Mouse (Mus musculus) liver, embryonic 11.5 days (tissue): ENCODE data around the gene Egfl7. TPM values are rescaled to one million over a fixed set of nuclear protein-coding genes. Genes with fewer than 3 reads are reported as not detected.

ENCODE experiments used
- ATAC-seq: fragments of 200-750 bp; cut with Nextera tagmentation; replicated peaks from 2 replicates; pipeline ENCODE4 v1.8.0; 2017; ENCODE audit warnings: moderate number of reproducible peaks, mild to moderate bottlenecking, moderate TSS enrichment, moderate library complexity; ENCODE audit not compliant: low FRiP score
- DNase-seq: peaks from one replicate; pipeline ENCODE4 v3.0.0-alpha.2; 2017; ENCODE audit warnings: low spot score
- H3K27ac ChIP-seq: fragments of 300-500 bp; sonication (generic); 2 replicates; pipeline ENCODE4 v1.5.1; 2014; ENCODE audit warnings: mild to moderate bottlenecking, low read depth, low read length, control low read depth
- H3K27me3 ChIP-seq: fragments of 300-500 bp; sonication (generic); replicated peaks from 2 replicates; pipeline ENCODE4 v1.6.1; 2014; ENCODE audit warnings: low read length, mixed read lengths; ENCODE audit not compliant: control insufficient read depth, insufficient read depth
- H3K36me3 ChIP-seq: fragments of 300-500 bp; sonication (generic); 2 replicates; pipeline ENCODE4 v1.6.1; 2014; ENCODE audit warnings: mild to moderate bottlenecking, low read length, moderate library complexity, mixed read lengths; ENCODE audit not compliant: control insufficient read depth, insufficient read depth
- H3K4me1 ChIP-seq: fragments of 300-500 bp; sonication (generic); replicated peaks from 2 replicates; pipeline ENCODE4 v1.6.1; 2014; ENCODE audit warnings: low read length, mixed read lengths; ENCODE audit not compliant: control insufficient read depth, insufficient read depth
- H3K4me2 ChIP-seq: fragments of 300-500 bp; sonication (generic); 2 replicates; pipeline ENCODE4 v1.6.1; 2014; ENCODE audit warnings: mild to moderate bottlenecking, control low read depth, moderate library complexity
- H3K4me3 ChIP-seq: fragments of 300-500 bp; sonication (generic); 2 replicates; pipeline ENCODE4 v1.5.1; 2014; ENCODE audit warnings: low read depth, low read length, control low read depth
- H3K9ac ChIP-seq: fragments of 300-500 bp; sonication (generic); 2 replicates; pipeline ENCODE4 v1.6.1; 2014; ENCODE audit warnings: low read depth, low read length, control low read depth
- H3K9me3 ChIP-seq: fragments of 300-500 bp; sonication (generic); 2 replicates; pipeline ENCODE4 v1.6.1; 2016; ENCODE audit warnings: low read length, inconsistent platforms, mixed read lengths; ENCODE audit not compliant: control insufficient read depth
- WGBS: fragments of 180-500 bp; shearing (Covaris S2); extraction: QIAGEN DNeasy Blood & Tissue Kit; methylation state at CpG from one replicate; pipeline ENCODE4 v1.1.7; 2014; 5-methylcytosine and 5-hydroxymethylcytosine counted together
- polyA plus RNA-seq: library from polyadenylated mRNA; unstranded; fragments of >200 nt; fragmentation: Nextera tagmentation; extraction: Ambion mirVana; gene quantifications from 2 replicates; pipeline ENCODE4 v1.2.1, GENCODE M21; 2014

The Egfl7 gene
- polyA plus RNA-seq, 1 experiment from 2014 or later, result 181 TPM

DNA sequence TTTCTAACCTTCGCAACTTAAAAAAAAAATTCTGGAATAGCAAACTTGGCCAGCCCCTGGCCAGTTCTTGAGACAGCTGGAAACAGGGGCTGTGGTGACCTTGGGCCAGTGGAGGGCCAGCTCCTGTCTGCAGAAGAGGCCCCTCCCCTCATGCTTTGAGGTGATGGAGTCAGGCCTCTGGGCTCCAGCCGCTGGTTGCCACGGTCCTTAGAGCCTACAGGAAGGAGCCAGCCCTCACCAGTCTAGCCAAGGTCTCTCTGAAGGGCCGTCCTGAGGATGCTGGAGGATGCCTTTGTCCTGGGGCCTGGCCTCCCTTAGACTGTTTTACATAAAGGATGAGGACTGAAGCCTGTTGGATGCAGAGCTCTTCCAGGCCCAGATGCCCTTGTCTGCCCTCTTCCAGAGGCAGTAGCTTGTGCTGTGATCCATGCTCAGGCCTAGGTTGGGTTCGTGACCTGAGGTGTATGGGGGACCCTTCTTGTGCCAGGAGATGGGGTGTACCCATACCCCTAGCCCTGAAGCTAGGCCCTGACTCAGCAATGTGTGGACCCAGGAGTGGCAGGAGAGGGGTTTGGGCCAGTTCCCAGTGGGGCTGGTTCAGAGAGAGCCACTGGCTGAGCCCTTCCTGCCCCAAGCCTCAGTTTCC is 49.1 kb downstream of the Egfl7 start:
- no peak overlapping the region for H3K27ac ChIP-seq
- ATAC-seq, result 0 out of 2 replicates have a peak, but pooled peaks have one; percentile 14

DNA sequence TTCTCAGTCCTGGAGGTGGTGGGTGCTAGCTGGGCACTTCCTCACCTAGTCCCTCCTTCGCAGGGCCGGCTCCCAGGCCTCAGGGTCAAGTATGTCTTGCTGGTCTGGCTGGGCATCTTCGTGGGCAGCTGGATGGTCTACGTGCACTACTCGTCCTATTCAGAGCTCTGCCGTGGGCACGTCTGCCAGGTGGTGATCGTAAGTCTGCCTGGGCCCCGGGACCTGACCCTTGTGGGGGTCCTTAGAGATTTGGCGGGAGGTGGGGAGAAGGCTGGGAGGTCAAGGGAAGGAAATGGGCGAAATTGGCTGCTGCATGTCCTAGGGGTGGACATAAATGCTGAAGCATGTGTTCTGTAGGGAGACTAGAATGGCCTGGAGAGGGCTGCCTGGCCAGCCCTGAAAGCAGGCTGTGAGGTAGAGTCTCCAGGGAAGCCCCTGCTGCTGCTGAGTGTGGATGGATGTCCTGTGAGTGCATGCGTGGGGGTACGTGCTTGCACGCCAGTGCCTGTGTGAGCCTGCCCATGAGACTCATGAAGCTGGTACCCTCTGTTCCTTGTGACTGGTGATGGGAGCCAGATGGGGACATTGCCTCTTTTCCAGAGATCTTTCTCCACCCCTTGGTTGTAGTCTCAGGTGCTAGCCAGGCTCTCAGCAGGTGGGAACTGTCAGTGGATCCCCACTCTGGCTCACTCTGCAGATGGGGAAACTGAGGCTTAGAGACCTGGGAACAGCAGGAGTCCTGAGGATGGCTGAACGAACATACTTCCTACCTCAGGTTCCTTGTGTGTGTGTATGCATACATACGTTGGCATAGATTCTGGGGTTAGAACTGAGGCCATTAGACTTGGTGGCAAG is 53.0 kb downstream of the Egfl7 start:
- no peak overlapping the region for H3K4me2 ChIP-seq
- H3K27ac ChIP-seq, result no peak overlapping the region
- peaks cover 13% of the 10 kb centered on the region for H3K27me3 ChIP-seq
- DNase-seq, result no peak
- no peak overlapping the region for H3K9ac ChIP-seq
- H3K36me3 ChIP-seq, result peaks cover 22% of the 10 kb centered on the region
- peaks cover 16% of the 10 kb centered on the region for H3K4me1 ChIP-seq
- H3K9me3 ChIP-seq, result no peaks in the 10 kb centered on the region
- WGBS, result 79% methylated on average over 16 of the region's 16 CpGs
- no peak overlapping the region for H3K4me3 ChIP-seq
- ATAC-seq, result no peak

More for the DNA sequence above, 49.1 kb downstream of the Egfl7 start:
- Histone ChIP-seq H3K36me3 (no peaks in the 10 kb centered on the region), H3K4me2 (peak overlapping the region; percentile 93), H3K27me3 (peaks cover 13% of the 10 kb centered on the region), H3K9me3 (no peaks in the 10 kb centered on the region), H3K9ac (peak overlapping the region; percentile 72), H3K4me3 (peak overlapping the region; percentile 68), H3K4me1 (peaks cover 12% of the 10 kb centered on the region)
- 31% methylated on average over 5 of the region's 5 CpGs for WGBS
- DNase-seq, result no peak

DNA sequence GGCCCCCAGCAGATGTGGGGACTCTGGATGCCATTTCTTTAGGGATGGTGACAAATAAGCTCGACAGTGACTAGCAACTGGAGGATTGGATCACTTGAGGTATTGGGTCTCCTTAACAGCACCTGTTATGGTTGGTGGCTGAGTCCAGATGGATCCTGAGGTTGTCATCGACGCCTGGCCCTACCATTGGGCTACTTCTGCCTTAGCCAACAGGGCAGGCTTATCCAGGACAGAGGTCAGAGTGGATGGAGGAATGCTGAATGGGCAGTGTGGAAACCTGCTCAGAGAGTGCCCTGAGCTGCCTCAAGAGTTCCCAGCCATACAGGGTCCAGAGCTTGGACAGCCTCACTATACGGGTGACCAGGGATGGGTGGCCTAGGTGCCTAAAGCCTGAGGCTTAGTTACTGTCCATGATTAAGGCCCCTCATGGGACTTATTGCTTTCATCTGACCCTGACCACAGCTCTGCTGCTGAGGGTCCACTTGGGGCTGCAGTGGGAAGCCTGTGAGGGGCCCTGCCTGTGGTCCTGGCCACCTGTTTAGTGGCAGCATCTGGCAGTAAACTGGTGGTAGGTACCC is 54.2 kb downstream of the Egfl7 start:
- Histone ChIP-seq H3K36me3 (peaks cover 33% of the 10 kb centered on the region), H3K9ac (no peak overlapping the region), H3K4me3 (no peak overlapping the region), H3K9me3 (no peaks in the 10 kb centered on the region), H3K27me3 (peaks cover 4% of the 10 kb centered on the region), H3K4me1 (peaks cover 24% of the 10 kb centered on the region), H3K4me2 (no peak overlapping the region), H3K27ac (no peak overlapping the region)
- ATAC-seq, result 0 out of 2 replicates have a peak, but pooled peaks have one; percentile 5
- peak; percentile 46 for DNase-seq
- WGBS, result 66% methylated on average over 4 of the region's 4 CpGs

DNA sequence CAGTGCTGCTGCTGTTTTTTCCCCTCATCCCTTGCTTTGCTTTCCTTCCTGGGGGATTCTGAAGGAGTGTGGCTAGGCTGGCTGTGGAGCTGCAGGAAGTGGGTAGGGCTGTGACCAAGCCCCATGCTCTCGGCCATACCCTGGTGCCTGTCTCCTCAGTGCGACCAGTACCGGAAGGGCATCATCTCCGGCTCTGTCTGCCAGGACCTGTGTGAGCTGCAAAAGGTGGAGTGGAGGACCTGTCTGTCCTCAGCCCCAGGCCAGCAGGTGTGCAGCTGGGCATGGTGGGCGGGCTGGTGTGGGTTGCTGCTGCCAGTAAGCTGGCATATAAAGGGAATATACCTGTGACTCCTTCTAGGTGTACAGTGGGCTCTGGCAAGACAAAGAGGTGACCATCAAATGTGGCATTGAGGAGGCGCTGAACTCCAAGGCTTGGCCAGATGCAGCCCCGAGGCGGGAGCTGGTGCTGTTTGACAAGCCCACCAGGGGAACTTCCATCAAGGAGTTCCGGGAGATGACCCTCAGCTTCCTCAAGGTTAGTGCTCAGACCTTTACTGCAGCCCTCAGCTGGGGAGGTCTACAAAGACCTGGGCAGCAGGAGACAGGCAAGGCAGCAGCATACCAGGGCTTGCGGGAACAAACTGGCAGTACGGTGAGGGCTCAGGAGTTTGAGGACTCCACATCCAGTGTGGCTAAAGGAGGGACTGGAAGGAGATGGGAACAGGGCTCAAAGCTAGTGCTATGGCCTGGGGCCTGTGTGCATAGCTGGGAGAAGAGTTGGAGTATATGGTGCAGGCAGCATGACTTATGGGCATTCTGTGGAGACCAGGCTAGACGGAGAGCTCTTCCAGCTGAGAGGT is 55.0 kb downstream of the Egfl7 start:
- H3K9me3 ChIP-seq, result no peaks in the 10 kb centered on the region
- peaks cover 33% of the 10 kb centered on the region for H3K36me3 ChIP-seq
- H3K9ac ChIP-seq, result no peak overlapping the region
- no peaks in the 10 kb centered on the region for H3K27me3 ChIP-seq
- no peak overlapping the region for H3K4me3 ChIP-seq
- H3K4me2 ChIP-seq, result no peak overlapping the region
- 46% methylated on average over 12 of the region's 12 CpGs for WGBS
- 0 out of 2 replicates have a peak overlapping the region, but pooled peaks have one; percentile 6 for H3K27ac ChIP-seq
- ATAC-seq (peak; percentile 24), DNase-seq (peak; percentile 78)
- H3K4me1 ChIP-seq, result peaks cover 21% of the 10 kb centered on the region

DNA sequence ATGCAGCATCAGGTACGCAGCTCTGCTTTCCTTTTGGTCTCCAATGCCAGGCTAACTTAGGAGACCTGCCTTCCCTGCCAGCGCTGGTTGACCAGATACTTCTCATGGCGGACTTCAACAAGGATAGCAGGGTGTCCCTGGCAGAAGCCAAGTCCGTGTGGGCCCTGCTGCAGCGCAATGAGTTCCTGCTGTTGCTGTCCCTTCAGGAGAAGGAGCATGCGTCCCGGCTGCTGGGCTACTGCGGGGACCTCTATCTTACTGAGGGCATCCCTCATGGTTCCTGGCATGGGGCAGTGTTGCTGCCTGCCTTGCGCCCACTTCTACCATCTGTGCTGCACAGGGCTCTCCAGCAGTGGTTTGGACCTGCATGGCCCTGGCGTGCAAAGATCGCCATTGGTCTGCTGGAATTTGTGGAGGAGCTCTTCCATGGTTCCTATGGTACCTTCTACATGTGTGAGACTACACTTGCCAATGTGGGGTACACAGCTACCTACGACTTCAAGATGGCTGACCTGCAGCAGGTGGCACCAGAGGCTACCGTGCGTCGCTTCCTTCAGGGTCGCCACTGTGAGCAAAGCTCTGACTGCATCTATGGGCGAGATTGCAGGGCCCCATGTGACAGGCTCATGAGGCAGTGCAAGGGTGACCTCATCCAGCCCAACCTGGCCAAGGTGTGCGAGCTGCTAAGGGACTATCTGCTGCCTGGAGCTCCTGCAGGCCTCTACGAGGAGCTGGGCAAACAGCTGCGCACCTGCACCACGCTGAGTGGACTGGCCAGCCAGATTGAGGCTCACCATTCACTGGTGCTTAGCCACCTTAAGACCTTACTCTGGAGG is 55.9 kb downstream of the Egfl7 start:
- peaks cover 24% of the 10 kb centered on the region for H3K4me1 ChIP-seq
- H3K4me3 ChIP-seq, result no peak overlapping the region
- DNase-seq, result peak; percentile 72
- peaks cover 33% of the 10 kb centered on the region for H3K36me3 ChIP-seq
- H3K4me2 ChIP-seq, result no peak overlapping the region
- 0 out of 2 replicates have a peak overlapping the region, but pooled peaks have one; percentile 22 for H3K9ac ChIP-seq
- H3K27me3 ChIP-seq, result no peaks in the 10 kb centered on the region
- 62% methylated on average over 21 of the region's 21 CpGs for WGBS
- H3K9me3 ChIP-seq, result no peaks in the 10 kb centered on the region
- peak; percentile 14; the same call in 1 of the 2 replicates for ATAC-seq
- 0 out of 2 replicates have a peak overlapping the region, but pooled peaks have one; percentile 23 for H3K27ac ChIP-seq

DNA sequence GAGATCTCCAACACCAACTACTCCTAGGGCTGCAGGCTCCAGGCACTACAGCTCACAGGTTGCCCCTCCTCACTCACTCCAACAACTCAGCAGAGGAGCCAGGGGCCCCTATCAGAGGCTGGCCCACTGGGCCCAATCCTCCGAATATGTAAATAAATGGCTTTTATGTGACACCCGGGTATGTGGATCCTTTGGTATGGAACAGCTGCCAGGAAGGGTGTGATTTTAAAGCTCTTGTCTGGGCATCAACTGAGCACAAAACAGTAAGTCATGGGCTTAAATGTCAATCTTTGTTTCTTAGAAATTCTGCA is 56.5 kb downstream of the Egfl7 start:
- 0 out of 2 replicates have a peak overlapping the region, but pooled peaks have one; percentile 22 for H3K9ac ChIP-seq
- 0 out of 2 replicates have a peak overlapping the region, but pooled peaks have one; percentile 23 for H3K27ac ChIP-seq
- 49% methylated on average over 2 of the region's 2 CpGs for WGBS
- ATAC-seq (no peak), DNase-seq (no peak)
- H3K36me3 ChIP-seq, result peaks cover 33% of the 10 kb centered on the region
- H3K4me3 ChIP-seq, result no peak overlapping the region
- H3K4me1 ChIP-seq, result peaks cover 25% of the 10 kb centered on the region
- H3K4me2 ChIP-seq, result no peak overlapping the region
- H3K9me3 ChIP-seq, result no peaks in the 10 kb centered on the region
- no peaks in the 10 kb centered on the region for H3K27me3 ChIP-seq

DNA sequence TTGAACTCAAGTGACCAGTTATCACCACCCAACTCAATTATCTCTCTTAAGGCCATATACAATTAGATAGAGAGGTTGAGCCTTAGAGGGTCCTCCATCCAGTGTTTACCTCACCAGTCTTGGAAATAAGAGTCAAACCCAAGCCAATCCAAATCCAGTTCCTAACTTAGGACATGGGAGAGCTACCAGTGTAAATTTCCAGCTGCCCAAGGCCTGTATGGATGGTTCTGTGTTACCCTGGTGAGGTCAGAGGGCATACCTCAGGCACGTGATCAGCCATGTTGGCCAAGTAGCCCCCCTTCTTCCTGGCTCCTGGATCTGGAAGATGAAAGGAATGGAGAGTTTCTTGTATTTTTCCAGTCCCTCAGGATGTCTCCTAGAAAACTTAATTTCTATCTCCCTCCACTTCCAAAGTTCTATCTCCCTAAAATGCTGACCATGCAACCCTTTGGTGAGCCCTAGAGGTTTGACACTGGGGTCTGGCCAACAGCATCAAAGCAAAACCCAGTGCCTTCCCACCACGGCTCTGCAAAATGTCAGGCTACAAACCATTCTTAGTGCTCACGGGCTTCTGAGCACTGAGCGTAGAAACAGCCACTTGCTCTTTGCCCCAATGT is 57.6 kb downstream of the Egfl7 start:
- 0 out of 2 replicates have a peak overlapping the region, but pooled peaks have one; percentile 91 for H3K27ac ChIP-seq
- H3K4me2 ChIP-seq, result peak overlapping the region; percentile 75
- peak overlapping the region; percentile 100; the same call in 1 of the 2 replicates for H3K9ac ChIP-seq
- peak overlapping the region; percentile 97; the same call in 1 of the 2 replicates for H3K4me3 ChIP-seq
- H3K4me1 ChIP-seq, result peaks cover 25% of the 10 kb centered on the region
- H3K9me3 ChIP-seq, result no peaks in the 10 kb centered on the region
- peaks cover 33% of the 10 kb centered on the region for H3K36me3 ChIP-seq
- DNase-seq (no peak), ATAC-seq (no peak)
- 81% methylated on average over 4 of the region's 4 CpGs for WGBS
- no peaks in the 10 kb centered on the region for H3K27me3 ChIP-seq
